Mouse (Mus musculus) CD4-positive, CD25-positive, alpha-beta regulatory T cell, adult 2 months (primary cell): ENCODE results near the gene Dedd2.

Source experiments
- DNase-seq: peaks from one replicate; pipeline ENCODE4 v3.0.0-alpha.2; 2012; ENCODE audit warnings: low read depth, low spot score

Gene Dedd2

GRCm38 (mm10) chr7:25179606-25180161 is 40.7 kb downstream of the Dedd2 start, which contains the start of gene Pou2f2:
Pou2f2 (minus strand) TSS chr7:25179726.
- peak; percentile 88 for DNase-seq

- DNase-seq, result peak; percentile 55
Measured at GRCm38 (mm10) chr7:25178787-25179605, 41.4 kb downstream of the Dedd2 start.

- peak; percentile 26 for DNase-seq
Measured at GRCm38 (mm10) chr7:25178317-25178716, 42.1 kb downstream of the Dedd2 start.

- no peak for DNase-seq
Measured at GRCm38 (mm10) chr7:25174343-25174742, 46.1 kb downstream of the Dedd2 start.

- DNase-seq, result no peak
Measured at GRCm38 (mm10) chr7:25172669-25173068, 47.7 kb downstream of the Dedd2 start.

GRCm38 (mm10) chr7:25170583-25170982 is 49.8 kb downstream of the Dedd2 start:
- DNase-seq, result no peak

- DNase-seq, result no peak
Measured at GRCm38 (mm10) chr7:25166106-25166505, 54.3 kb downstream of the Dedd2 start.

- DNase-seq, result no peak
Measured at GRCm38 (mm10) chr7:25156158-25156648, 64.2 kb downstream of the Dedd2 start.

- DNase-seq, result peak; percentile 86
Measured at GRCm38 (mm10) chr7:25155469-25156157, 64.8 kb downstream of the Dedd2 start.

- DNase-seq, result peak; percentile 31
Measured at GRCm38 (mm10) chr7:25154648-25155047, 65.8 kb downstream of the Dedd2 start.

GRCm38 (mm10) chr7:25153841-25154240 is 66.6 kb downstream of the Dedd2 start:
- no peak for DNase-seq

GRCm38 (mm10) chr7:25151916-25152556 is 68.4 kb downstream of the Dedd2 start:
- no peak for DNase-seq

GRCm38 (mm10) chr7:25151009-25151408 is 69.4 kb downstream of the Dedd2 start:
- DNase-seq, result no peak

- no peak for DNase-seq
Measured at GRCm38 (mm10) chr7:25150151-25150663, 70.2 kb downstream of the Dedd2 start.
